Mouse (Mus musculus): Measurements from ENCODE around the gene Hectd4. TPM values are rescaled to one million over a fixed set of nuclear protein-coding genes. Genes with fewer than 3 reads are reported as not detected.
A peak's percentile ranks its signal among the peaks of the same experiment; 100 is the strongest.

Hectd4 gene
- total RNA-seq, 4 experiments from 2014 or later: 12.3 to 16.7 (median 13.9) TPM

DNA sequence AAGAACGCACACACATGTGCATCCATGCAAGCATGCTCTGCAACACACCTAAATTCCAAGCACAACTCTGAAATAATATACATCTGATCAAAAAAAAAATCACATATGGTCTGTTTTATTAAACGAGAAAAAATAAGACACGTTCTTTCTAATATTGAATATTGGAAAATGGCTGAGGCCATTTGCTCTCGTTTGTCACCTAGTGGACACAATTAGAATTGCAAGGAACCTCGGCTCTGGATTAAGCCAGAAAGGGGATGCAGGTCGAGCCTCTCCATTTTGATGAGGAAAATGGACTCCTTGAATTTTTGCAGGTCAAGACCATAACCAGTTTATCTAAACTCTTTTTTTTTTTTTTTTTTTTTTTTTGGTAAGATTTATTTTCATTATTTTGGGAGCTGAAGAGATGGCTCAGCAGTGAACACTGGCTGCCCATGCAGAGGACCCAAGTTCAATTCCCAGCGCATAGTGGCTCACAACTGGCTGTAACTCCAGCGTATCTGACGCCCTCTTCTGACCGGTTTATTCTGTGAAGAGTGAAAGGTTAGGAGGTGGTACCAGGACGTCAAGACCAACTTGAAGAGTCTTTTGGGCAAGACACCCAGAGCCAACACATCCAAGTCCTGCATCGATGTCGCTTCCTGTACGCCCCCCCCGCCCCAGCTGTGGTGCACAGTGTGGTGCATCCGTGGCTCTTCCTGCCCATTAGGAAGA is 172.8 kb downstream of the Hectd4 start:
- DNase-seq (ENCODE audit: low spot score in 2 of 2): no peak

GRCm38 (mm10) chr5:121393402-121393801 is 173.4 kb downstream of the Hectd4 start:
- DNase-seq (ENCODE audit: low spot score in 2 of 2): no peak

- no peak for DNase-seq (ENCODE audit: low spot score in 2 of 2)
Measured at GRCm38 (mm10) chr5:121395621-121396020, 175.6 kb downstream of the Hectd4 start.

GRCm38 (mm10) chr5:121397187-121398145 is 177.4 kb downstream of the Hectd4 start, which contains the start of gene Naa25:
Gene Naa25, plus strand, starts transcription at chr5:121397936.
- DNase-seq (ENCODE audit: low spot score in 2 of 2): peak; percentile 86 to 94

- DNase-seq (ENCODE audit: low spot score in 2 of 2): no peak
Measured at GRCm38 (mm10) chr5:121398146-121398964, 178.3 kb downstream of the Hectd4 start.

- no peak for DNase-seq (ENCODE audit: low spot score in 2 of 2)
Measured at GRCm38 (mm10) chr5:121398965-121399462, 179.0 kb downstream of the Hectd4 start.

- no peak for DNase-seq (ENCODE audit: low spot score in 2 of 2)
Measured at GRCm38 (mm10) chr5:121399540-121399939, 179.5 kb downstream of the Hectd4 start.

DNA sequence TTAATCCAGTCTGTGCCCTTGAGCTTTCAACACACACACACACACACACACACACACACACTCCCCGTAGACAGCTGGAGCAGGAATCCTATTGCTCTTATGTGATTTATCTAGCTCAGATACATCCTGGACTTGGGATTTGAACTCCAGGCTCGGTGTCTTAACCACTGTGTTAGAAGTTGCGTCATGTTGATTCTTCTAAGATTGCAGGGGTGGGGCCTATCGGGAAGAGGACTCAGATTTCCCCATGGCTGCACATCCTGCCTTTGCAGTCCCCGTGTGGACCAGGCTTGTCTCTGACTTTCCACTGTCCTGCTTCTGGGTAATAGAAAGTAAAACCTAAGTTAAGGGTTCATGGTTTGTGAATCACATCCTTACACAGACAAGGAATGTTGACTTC is 180.0 kb downstream of the Hectd4 start:
- no peak for DNase-seq (ENCODE audit: low spot score in 2 of 2)

GRCm38 (mm10) chr5:121400849-121401248 is 180.8 kb downstream of the Hectd4 start:
- no peak for DNase-seq (ENCODE audit: low spot score in 2 of 2)

DNA sequence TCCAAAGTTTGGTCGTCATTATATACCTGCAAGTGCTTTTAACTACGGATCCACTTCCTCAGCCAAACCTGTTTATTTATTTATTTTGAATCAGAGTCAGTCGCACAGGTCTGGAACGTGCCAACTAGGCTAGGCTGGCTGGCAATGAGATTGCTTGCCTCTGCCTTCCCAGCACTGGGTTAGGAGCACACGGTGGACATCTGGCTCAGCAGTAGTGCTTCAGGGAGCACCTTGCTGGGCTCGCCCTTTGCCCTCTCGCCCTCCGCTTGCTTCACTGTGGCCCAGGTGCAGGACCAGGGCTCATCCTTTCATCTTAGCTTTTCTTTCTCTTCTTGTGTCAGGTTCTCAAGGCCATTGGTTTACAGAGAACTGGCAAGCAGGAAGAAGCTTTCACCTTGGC is 187.8 kb downstream of the Hectd4 start:
- DNase-seq (ENCODE audit: low spot score in 2 of 2): no peak

GRCm38 (mm10) chr5:121410975-121411374 is 191.0 kb downstream of the Hectd4 start:
- DNase-seq (ENCODE audit: low spot score in 2 of 2): no peak

Other genes starting within 250 kb of the Hectd4 start
- under 1 TPM in 1 of 4 experiments, not detected in 3; 0.05 TPM for gene Rph3a, start 210.1 kb upstream of the Hectd4 start, total RNA-seq (2022)
- 10 to 100 TPM; 60.1 to 89.9 (median 74.9) TPM for gene Ptpn11, start 28.8 kb upstream of the Hectd4 start, total RNA-seq (2022)
- 100 to 1,000 TPM; 405 to 594 (median 505) TPM for gene Rpl6, start 15.7 kb upstream of the Hectd4 start, total RNA-seq (2022)
- gene Trafd1, start 165.4 kb downstream of the Hectd4 start, total RNA-seq (2022): 10 to 100 TPM; 37.4 to 45.4 (median 40.5) TPM
- gene Naa25, start 177.7 kb downstream of the Hectd4 start, total RNA-seq (2022): 10 to 100 TPM; 28.5 to 32.6 (median 30.3) TPM
- 1 to 10 TPM; 6.3 to 9.3 (median 8.5) TPM for gene Tmem116, start 231.7 kb downstream of the Hectd4 start, total RNA-seq (2022)
- gene Erp29, start 232.3 kb downstream of the Hectd4 start, total RNA-seq (2022): 10 to 100 TPM; 30.5 to 34.9 (median 31.1) TPM